Mouse (Mus musculus): Measurements from ENCODE around the gene Gm27029.

- TF ChIP-seq CTCF (IDR thresholded peaks at IDR 0.05; ENCODE audit: control insufficient read depth, insufficient read depth, low read length) (no peak), POLR2A (IDR thresholded peaks at IDR 0.05; ENCODE audit: borderline replicate concordance, control insufficient read depth, low read depth, low read length) (no peak)
Observed at GRCm38 (mm10) chr11:101381817-101382216, 42.8 kb downstream of the Gm27029 start.

All from bone marrow, adult 2 months (tissue).